Mouse (Mus musculus) heart, adult 18-20 months (tissue): ENCODE results near the gene Prf1. TPM values are rescaled to one million over a fixed set of nuclear protein-coding genes. Genes with fewer than 3 reads are reported as not detected.

Source experiments
- DNase-seq, 2 experiments: peaks; one replicate each; pipeline ENCODE4 v3.0.0; 2021 to 2022; ENCODE audit warnings: mixed read lengths in 1 of 2
- long read RNA-seq, 2 experiments: library from polyadenylated mRNA; stranded (forward); transcript quantifications; one replicate each; pipeline ENCODE4 v2.0.0; 2021
- total RNA-seq, 2 experiments: library from RNA; stranded (reverse); gene quantifications; 2 replicates each; pipeline ENCODE4 v1.2.3; 2021

The Prf1 gene
- total RNA-seq, result under 1 TPM; 0.40 to 0.59 TPM
- long read RNA-seq, experiment 1, result 0 reads
- long read RNA-seq, experiment 2, partial matches to known transcripts, result 0 of 2 reads
- long read RNA-seq, experiment 2, other reads (novel, unspliced or antisense), result 1 of 2 reads

DNA sequence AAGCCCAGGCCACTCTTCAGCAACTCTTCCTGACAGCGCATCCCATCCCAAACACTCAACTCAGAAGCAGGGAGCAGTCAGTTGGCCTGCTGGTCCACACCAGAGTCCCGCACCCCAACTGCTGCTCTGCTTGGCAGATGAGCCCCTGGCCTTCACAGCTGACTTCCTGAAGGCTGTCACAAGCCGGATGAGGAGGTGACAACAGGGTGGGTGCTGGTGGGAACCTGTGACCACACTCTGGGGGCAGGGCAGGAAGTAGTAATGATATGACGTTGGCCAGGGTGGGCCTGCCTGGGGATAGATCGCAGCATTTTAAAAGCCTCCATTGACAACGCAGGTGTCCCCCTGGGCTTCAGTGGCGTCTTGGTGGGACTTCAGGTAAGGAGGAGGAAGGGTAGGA lies at the start of gene Prf1:
TSS of gene Prf1 (plus strand) at position 357 of the 400 bp plus-strand sequence.
- DNase-seq, result no peak

DNA sequence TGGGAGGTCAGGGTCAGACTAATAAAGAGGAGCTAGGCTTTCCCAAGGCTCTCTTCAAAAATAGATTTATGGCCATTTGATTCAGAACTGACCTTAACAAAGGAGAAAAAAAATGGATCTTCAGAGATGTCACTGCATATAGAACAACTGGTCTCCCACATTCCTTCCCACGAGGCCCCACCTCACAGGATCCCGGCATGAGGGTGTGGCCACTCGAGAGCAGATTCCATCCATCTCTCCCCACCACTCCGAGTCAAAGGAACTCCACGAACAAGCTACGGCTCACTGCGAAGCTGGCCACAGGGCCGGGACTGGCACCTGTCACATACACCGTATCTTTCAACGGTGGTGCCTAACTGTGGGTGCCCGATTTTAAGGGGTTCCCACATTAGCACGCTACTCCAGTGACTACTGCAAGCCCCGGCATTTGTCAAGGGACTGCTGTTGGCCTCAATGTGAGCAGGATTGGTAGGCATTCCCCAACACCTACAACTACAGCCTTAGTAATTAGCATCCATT lies 49.0 kb upstream of the Prf1 start:
- no peak for DNase-seq

DNA sequence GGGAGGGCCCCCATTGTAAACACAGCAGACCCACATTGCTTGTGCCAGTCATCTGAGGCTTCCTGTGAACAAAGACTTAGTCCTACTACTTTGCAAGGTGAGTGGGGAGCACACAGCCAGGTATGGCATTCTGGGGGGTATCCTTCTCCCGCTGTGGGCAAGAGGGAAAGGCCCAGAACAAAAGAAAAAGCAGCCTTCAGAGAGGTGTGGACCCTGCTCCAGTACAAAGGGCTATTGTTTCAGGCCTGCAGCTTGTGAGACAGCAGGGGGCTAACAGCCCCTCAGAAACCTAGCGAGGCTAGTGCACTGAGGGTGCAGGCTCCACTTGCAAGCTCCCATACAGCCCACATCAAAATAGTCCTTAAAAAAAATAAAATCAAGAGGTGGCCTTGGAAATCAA lies 47.7 kb upstream of the Prf1 start:
- DNase-seq, result no peak

DNA sequence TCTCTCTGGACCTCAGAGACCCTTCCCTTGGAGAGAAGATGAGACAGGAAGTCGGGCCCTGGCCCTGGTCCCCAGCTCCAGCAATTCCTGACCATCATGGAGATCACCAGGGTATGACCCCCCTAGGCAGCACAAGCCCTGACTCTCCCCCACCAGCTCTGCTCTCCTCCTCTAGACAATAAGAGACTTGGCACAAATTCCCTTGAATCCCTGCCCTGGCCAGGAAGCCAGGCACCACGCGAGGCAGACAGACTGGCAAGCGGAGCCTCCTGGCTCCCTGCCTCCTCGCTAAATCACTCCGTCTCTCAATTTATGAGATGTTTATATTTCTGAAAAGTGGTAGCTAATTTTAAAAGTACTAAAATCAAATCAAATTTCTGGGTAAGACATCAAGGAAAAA lies 42.9 kb upstream of the Prf1 start:
- DNase-seq, result peak; percentile 64 to 69

DNA sequence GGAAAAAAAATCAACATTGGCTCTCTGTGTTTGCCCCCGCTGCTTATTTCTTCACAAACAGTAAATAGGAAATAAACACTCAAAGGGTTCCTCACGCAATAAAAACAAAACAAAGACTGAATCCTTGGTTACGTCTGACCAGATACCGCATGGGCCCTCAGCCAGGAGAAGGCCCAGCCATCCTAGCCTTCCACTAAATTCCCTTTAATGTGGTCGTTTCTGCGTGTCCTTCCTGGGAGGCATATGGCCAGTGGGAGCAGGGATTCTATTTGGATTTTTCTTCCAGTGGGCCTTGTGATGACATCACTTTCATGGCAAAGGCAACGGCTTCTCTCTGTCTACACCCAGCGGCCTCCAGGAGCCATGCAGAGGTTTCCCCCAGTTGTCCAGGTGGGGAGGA lies 42.4 kb upstream of the Prf1 start:
- DNase-seq, result no peak

DNA sequence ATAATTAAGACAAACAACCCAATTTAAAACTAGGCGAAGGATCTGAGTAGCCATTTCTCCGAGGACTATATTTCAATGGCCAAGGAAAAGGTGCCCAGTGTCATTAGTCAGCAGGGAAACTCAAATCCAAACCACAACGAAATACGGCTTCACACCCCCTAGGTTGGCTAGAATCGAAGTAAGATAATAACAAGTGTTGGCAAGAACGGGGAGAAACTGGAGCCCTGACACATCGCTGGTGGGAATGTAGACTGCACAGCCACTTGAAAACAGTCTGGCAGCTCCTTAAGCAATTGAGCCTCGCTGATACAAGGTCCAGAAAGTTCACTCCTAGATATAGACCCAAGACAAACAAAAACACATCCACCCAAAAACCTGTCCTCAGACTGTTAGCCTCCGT lies 41.0 kb upstream of the Prf1 start:
- no peak for DNase-seq

DNA sequence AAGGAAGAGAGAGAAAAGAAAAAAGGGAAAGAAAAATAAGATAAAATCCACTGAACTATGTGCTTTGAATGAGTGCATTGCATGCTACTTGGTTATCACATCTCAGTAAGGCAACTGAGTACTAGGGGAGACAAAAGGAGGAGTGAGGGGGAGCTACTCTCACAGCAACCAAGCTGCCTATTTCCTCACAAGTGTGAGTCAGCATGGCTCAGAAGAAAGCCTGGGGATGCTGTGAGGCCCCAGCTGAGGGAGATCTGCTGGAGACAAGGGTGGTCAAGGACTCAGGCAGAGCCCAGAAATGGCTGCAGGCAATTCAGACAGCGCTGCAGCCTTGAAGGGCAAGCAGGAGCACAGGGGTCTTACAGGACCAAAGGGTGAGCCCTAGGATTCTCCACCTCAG lies 39.5 kb upstream of the Prf1 start:
- no peak for DNase-seq

DNA sequence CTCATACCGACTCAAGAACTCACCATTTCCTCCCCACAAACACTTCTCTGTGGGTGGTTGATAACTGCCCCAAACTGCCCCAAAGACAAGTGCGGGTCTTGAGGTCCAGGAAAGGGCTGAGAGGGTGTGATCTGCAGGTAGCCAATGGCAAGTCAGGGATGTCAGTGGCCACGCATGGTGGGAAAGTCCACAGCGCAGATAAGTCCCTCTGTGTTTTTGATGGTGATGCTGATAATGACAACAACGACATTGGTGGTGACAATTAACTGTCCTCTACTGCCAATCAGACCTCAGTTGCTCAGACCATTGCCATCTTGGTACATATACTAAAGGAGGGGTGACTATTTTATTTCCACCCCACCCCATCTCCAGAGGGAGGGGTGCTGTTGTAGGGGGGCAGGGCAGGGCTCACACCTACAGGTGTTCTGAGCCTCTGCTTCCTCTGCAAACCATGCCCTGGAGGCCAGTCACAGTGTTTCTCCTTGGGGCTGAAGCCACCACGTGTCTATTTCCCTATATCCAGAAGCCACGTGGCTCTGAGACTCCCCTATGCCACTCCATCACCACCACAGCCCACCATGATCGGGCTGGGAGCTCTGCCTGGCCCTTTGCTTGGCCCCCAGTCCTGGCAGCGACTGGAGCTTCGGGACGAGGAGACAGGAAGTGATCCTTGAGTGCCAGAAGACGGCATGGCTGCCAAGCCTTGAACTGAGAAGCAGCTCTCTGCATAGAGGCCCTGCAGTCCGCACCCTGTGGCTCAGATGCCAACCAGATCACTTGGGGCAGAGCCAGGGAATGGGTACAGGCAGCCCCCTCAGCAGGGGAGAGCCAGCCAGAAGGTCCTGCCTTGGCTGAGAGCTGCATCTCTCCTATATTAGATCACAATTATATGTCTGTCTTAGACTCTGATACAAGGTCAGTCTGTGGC lies 36.1 kb upstream of the Prf1 start:
- no peak for DNase-seq

DNA sequence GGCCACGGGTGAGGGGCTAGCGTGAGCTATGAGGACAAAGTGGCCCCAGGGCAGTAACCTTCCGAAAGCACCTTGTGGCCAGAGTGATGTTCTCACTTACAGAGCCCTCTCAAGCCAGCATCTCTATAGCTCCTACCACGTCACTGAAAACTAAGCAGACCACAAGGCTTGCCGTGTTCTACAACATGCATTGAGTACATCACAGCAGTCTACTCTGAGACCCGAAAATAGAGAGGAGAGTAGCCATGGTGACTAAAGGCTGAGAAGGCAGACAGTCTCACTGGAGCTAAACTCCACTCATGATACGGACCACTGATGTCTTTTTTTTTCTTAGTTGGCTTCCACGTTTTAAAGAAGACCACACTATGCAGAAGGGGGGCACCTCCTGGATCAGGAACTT lies 34.0 kb upstream of the Prf1 start:
- no peak for DNase-seq

DNA sequence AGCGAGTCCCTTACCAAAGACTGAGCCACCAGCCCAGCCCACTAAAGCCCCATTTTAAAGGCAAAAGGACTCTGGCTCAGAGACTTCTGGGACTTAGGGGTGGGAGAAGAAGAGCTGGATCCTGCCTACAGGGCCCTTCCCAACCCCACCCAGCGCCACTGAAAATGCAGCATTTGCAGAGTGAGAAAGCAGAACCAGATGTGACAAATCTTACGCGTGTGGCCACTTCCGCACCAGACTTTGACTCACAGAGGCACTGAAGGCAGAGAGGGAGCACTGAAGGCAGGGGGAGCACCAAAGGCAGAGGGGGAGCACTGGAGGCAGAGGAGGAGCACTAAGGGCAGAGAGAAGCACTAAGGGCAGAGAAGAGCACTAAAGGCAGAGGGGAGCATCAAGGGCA lies 30.3 kb upstream of the Prf1 start:
- DNase-seq, result no peak

DNA sequence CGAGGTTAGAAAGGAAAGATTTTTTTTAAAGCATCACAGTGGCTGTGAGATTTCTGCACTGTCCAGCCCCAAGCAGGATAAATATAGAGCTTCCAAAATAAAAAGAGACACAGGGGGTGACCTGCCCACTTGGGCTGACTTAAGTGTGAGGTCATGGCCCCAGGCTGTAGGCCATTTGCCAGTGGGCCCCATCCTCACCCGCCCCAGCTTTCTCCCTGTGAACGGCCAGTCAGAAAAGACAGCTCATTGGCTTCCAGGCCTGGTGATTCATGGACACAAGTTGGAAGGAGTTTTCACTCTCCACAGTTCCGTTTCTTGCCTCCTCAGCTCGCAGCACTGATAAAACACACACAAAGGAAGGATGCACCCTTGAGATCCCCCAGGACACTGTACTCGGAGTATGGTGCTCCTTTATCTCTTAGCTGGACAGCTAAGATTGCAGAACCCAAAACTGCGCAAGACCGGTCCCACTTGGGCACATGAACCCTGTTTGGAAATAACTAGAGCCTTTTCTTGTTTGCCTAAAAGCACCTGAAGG lies 25.5 kb upstream of the Prf1 start:
- DNase-seq, result peak; percentile 46 to 58

DNA sequence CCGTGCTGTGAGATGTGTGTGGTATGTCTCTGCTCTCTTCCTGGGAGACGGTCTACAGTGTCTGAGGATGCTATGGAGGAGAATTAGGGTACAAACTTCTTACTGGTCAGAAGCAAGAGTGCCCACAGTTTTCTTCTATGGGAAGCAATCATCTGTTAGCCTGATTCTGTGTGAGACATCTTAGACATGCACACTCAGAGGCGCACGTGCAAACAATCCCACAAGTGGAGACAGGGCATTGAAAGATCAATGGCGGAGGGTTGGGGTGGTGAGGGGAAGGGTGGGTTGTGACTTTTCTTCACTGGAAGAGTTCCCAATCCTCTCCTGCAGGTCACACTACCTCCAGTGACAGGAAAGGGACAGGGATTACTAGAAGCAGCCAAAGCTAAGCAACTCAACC lies 25.0 kb upstream of the Prf1 start:
- DNase-seq, result no peak

DNA sequence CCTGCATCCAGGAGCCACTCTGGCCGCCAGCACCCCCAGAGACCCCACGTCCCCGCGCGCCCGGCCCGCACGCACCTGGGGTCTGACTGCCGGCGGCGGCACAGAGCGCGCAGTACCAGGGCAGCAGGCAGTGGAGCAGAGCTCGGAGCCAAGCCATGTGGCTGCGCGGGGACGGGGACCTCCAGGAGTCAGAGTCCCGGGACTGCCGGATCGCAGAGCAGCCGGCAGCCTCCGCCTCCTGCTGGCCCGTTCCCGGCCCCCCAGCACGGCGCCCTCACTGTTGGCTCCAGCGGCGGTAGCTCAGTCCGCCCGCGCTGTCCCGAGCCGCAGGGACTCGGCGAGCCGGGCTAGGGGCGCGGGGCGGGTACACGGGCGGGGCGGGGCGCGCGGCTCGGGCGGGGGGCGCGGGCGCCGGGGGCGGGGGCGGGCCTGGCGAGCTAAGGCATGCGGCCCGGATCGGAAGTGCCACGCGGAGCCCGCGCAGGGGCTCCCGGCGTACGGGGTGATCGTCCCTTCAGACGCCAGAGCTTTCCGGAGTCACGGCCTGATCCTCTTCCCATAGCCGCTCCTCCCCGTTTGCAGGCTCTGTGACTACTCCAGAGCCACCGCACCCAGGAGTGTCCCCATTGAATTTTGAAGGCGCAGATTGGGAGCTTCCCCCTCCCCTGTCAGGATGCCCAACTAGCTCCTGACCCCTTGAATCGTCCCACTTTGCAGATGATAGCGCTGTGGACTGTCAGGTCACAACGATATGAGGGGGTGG lies 24.4 kb upstream of the Prf1 start, which contains the start of gene Adamts14:
TSS of gene Adamts14 (minus strand) at position 358 of the 763 bp plus-strand sequence.
- DNase-seq, result peak; percentile 49 to 54

DNA sequence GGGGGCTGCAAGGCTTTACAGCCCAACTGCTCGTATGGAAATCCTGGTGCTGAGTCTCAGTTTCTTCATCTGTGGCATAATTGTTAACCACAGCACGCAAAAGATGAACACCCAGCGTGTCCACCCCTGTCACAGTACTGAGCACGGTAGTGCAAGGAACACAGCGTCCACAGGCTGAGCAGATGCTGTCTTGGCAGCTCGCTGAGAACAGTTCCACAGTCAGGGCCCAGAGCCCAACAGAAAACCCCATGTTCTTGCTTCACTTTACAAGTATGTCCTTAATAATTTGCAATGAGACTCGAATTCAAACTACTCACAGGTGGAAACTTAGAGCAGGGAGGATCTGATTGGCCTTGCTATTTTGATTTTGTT lies 23.8 kb upstream of the Prf1 start:
- peak; percentile 63 to 79 for DNase-seq

DNA sequence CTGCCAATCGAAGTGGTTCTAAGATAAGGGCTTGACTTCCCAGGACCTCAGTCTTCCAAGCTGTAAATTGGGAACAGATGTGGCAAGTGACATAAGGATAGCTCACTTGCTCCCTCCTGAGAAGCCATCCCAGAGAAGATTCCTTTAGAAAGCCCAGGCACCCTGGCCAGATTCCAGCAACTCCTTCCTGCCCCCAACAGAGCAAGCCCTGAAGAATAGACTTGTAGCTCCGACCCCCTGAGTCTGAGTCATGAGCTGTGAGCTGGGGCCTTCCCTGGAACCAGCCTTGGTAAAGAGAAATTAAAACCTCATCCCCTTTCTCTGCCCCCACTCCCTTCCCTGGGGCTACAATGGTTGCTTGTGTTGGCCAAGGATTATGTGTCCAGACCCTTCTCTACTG lies 23.1 kb upstream of the Prf1 start:
- no peak for DNase-seq

DNA sequence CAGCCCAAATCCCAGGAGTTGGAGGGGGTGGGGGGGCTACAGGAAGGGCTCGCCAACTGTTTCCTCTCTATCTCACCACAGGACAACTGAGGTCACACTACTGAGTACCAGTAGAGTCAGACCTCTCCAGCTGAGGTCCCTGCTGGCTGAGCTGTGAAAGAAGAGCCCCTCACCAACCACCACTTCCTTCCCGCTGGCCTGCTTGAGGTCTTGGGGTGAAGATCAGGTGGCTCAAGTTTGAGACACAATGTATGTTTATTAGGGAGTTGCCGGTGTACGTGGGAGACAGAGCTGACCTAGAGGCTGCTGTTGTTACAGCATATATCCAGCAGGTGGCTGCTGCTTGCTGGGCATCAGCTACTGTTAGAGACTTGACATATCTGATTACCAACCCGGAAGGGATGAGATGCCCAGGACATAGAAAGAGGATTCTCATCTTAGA lies 21.9 kb upstream of the Prf1 start:
- DNase-seq, result peak; percentile 44 to 49

DNA sequence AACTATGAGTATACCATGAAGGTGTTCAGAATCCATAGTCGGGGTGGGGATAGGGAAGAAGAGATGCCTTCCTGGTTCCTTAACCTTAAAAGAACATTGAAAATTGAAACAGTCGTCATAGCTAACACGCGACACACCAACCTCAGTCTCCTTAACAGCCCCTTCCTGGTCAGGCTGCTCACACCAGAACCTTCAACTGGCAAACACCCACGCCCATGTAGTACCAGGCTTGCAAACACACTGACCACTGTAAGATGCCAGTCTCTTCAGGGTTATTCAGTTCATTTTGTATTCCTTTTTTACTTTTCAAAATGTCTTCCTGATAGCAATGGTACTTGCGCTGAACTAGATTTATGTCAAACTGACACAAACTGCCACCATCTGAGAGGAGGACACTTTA lies 20.6 kb upstream of the Prf1 start:
- DNase-seq, result no peak

DNA sequence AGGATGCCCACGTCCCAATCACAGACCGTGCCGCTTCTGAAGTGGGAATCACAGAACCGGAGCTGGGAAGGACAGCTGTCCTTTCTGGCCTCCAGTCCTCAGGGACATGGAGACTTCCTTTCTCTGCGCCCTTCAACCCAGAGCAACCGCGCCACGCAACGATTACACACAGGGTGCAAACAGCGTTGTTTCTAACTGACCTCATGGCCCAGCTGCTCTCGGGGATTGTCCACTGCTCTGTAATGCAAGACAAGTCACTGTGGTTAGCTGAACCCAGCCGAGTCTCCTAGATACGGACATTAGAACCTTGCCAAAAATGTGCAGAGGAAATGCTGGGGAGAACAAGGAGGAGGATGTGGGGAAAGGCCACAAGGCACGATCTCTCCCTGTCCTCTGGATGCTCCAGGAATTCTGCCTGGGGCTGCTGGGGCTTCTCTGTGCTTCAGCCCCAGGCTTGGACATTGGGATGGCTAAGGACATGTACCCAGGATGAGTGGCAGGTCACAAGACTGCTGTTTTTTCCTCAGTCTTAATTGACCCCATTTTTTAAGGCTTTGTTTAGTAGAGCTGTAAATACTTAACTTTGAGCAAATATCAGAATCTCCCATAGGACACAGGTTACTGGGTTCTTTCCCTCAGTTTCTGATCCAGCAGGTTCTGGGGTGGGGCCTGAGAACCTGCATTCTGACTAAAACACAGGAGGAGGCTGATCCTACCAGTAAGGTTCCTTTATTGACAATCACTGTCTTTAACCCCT lies 19.5 kb upstream of the Prf1 start:
- peak; percentile 74 to 91 for DNase-seq

DNA sequence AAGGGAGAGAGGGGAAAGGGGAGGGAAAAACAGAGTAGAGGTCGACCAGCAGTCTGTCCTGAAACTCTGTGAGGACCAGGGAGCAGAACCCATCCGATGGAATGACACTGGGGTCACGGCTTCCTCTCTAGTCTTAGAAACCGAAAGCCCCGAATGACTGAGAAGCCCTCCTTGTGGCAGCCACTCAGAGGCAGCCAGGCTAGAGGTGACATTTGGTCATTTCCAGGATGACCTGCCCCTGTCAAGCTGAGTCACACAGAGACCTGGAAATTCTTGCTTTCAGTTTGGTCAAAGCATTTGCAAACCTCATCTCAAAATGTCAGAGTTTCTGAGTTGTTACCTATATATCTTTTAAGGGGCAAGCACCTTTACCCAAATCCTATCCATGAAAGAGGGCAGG lies 16.5 kb upstream of the Prf1 start:
- DNase-seq, result no peak

DNA sequence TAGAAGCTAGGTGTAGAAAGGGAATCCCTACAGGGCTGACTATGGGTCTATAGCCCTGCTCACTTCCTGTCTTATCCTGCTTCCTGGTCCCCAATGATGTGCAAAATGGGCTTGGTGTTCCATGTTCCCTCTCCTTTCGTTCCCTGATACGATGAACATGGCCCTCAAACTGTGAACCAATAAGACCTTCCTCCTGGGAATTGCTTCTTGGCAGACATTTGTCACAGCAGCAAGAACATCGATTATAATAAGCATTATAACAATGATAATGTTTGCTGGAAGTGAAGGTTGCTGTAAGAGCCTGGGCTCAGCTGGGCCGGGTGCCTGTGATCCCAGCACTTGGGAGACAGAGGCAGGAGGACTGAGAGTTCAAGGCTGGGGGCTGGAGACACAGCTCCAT lies 13.3 kb upstream of the Prf1 start:
- peak in 1 of 2 experiments; percentile 67 for DNase-seq

DNA sequence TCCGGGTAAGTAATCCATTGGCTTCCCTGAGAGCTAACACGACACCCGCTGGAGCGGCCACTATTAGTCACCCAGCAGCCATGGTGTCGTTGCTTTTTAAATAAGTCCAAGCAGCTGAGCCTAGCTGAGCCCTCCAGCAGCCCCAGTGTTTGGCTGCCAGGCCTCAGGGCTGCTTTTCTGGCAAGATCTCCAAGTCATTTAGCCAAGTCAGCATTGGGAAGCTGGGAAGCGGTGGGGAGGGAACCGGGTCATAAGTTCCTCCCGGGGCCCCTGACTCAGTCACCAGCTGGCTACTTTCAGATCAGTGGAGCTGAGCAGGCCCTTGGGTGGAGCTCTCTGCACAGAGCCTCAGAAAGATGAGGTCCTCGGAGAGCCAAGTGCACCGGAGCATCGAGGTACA lies 12.4 kb upstream of the Prf1 start:
- DNase-seq, result peak; percentile 76 to 91

DNA sequence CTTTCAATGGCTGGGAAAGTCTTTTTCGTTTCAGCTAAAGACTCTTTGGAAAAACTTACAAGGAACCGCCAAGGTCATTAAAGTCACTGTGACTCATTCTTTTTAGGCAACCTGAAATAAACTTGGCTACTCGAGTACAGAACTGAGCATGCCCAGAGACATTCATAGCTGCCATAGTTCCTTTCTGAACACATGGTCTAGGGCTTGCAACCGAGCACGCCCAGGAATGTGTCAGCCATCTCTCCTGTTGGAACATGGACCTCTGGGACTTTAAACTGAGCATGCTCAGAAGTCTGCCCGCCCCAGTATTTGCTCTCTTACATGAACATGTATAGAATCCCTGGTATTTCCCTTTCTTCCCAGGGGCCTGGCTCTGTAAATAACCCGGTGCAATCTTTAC lies 11.4 kb upstream of the Prf1 start:
- DNase-seq, result peak; percentile 42 to 64
